Mouse (Mus musculus): Measurements from ENCODE around the gene Srp54a.

DNA sequence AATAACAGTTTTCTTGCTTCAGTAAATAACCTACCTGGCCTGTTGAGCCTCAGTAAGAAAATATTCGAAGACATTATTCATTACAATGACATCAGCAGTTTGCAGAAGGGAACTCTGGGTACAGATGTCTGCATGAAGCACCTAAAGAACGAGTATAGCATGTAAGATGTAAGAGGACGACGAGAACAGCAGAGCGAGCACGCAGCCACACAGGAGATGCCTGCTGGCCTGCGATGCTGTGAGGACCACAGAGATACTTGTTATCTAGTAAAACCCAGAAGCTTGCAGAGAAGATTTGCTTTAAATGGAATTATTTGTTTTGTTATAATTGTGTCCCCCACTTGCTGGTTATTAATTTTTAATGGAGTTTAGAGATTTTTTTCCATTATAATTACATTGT, 26.8 kb upstream of the Srp54a start:
- no peak for TF ChIP-seq CTCF (IDR thresholded peaks at IDR 0.05; ENCODE audit: low read depth)
- no peak for TF ChIP-seq EP300 (optimal IDR thresholded peaks at IDR 0.05)
